Mouse (Mus musculus): ENCODE measurements around the gene Nfxl1. TPM values are rescaled to one million over a fixed set of nuclear protein-coding genes. Genes with fewer than 3 reads are reported as not detected.
"Not testable (repeated sequence)": the region's sequence is repeated elsewhere in the genome, so short reads cannot be mapped to it uniquely, and the experiment has no call there.

The Nfxl1 gene
- 10 to 100 TPM; 14.4 to 16.5 (median 15.0) TPM for total RNA-seq (2022)

DNA sequence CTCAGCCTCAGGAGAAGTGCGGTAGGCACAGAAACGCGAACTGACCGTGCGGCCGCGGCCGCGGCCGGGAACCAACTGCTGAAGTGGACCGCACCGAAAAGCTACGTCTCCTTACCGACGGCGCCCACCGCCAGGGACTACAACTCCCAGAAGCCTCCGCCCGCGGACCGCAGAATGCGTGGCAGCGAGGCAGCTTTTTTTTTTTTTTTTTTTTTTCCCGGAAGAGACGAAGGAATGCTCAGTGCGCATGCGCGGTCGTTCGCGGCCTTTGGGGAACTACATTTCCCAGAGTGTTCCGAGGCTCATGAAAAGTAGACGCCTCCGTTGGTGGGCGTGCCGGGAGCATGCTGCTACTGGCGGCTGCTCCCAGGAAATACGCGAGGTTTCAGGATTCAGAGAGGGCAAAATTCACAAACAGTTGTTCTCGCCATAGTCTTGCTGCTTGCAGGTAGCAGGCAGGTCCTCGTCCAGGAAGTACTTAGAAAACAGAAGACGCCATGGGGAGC, at the start of gene Nfxl1:
Nfxl1 (minus strand) TSS at position 141 of the 506 bp plus-strand sequence.
- DNase-seq (ENCODE audit: low spot score in 2 of 2), result peak; percentile 96 to 97

DNA sequence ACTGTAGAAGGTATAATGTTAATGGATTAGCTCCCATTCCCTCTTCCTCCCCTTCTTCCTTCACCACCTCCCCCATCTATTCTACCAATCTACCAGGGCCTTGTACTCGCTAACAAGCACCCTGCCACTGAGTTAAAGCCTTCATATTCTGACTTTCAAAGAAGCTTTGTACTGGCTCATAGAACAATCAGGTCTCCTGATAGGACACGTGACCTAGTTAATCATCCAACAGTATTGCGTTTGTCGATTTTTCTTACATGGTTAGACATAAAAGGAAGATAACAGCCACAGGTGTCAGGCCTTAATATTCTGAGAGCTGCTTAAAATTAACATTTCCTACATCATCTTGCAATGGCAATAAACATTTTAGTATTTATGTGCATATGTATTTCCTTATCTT, 43.7 kb upstream of the Nfxl1 start:
- DNase-seq (ENCODE audit: low spot score in 2 of 2), result no peak

DNA sequence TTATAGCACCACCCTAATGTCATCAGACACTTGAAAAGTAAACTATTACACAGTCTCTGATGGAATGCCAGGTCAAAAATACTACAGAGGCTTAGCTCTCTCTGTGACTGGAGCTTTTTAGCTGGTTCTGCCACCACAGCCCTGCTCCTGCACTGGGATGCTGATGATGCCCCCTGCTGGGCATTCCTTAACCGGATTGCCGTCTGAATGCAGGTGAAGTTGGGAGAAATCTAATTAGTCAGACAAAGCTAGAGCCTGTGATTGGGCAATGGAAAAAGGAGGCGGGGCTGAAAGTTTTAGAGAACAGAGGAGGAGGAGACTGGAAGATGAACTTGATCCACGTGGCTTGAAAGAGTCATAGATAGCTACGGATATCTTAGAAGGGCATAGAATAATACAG, 41.5 kb upstream of the Nfxl1 start:
- peak; percentile 10 to 32 for DNase-seq (ENCODE audit: low spot score in 2 of 2)

DNA sequence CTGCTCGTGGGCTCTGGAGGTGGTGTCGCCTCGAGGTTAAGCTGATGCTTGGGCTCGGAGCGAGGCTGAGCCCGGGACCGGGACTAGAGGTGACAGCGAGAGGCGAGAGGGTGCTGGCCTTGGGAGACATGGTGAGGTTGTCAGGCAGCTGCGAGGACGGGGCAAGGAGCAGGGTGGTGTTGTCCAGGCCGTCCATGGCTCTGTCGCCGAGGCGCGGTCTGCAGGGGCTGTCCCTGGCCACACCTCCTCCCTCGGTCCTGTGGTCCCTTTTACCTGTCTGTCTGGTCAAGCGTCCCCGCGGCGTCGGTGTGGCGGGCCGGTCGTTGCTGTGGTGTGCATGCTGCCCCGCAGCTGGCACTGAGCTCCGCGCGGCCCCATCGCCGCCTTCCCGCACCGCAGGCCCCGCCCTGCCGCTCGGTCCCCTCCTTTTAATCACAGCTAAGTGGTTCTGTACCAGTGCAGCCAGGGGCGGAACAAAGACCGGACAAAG, 27.8 kb upstream of the Nfxl1 start, which contains the start of gene Gm5868:
Gm5868 (minus strand) TSS at position 360 of the 490 bp plus-strand sequence.
- no peak for DNase-seq (ENCODE audit: low spot score in 2 of 2)

DNA sequence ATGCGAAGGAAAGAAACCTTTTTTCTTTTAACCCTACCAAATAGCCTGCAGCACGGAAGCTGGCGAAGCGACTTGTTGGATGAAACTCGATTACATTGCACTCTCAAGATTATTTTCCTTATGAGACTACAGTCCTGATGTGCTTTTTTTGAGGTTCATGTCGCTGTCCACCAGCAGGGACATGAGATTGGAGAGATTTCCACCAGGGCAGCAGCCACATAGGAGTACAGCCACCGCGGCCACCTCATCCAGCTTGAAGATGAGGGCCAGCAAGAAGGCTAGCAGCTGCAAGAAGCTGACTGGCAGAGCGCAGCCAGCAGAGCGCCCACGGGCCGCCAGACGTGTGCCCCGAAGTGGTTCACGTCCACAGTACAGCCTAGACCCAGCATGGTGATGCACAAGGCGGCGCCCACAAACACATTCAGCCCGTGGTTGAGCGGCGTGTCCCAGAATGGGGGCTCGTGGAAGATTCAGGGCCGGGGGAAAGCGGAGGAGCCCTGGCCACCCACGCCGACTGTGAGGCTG, 27.2 kb upstream of the Nfxl1 start:
- not testable (repeated sequence) for DNase-seq (ENCODE audit: low spot score in 2 of 2)

DNA sequence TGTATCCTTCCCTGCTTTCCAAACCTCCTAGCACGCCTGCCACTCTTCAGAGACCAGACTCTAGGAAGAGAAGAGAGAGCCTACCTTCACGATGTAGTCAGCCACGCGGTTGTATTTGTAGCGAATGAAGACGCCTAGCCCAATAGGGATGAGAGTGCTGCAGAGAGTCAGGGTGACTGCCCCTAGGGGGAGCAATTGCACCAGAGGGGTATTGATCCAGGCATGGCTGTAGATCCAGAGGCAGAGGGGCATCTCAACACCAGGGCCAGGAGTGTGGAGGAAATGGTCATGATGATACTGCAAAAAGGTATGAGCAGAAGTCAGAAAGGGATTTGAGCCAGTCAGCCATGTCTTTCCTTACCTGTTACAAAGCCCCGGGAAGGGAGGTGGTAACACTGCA, 26.6 kb upstream of the Nfxl1 start:
- not testable (repeated sequence) for DNase-seq (ENCODE audit: low spot score in 2 of 2)

DNA sequence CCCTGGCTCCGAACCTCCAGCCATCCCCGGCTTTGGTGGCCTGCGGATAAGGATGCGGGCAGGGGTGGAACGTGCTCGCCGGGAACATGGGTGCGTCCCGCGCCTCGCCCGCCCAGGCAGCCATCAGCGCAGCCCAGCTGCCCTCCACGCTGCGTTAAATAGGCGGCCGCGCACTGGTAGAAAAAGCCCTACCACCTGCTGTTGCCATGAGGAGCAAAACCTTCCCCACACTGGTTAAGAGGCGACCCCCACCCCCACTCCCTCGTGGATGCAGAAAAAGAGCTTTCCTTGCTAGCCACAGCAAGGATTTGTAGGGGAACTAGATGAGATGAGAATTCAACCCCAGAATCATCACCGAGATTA, 21.5 kb upstream of the Nfxl1 start, which contains the start of gene Zar1:
Zar1 (minus strand) TSS at position 285 of the 363 bp plus-strand sequence.
- not testable (repeated sequence) for DNase-seq (ENCODE audit: low spot score in 2 of 2)

DNA sequence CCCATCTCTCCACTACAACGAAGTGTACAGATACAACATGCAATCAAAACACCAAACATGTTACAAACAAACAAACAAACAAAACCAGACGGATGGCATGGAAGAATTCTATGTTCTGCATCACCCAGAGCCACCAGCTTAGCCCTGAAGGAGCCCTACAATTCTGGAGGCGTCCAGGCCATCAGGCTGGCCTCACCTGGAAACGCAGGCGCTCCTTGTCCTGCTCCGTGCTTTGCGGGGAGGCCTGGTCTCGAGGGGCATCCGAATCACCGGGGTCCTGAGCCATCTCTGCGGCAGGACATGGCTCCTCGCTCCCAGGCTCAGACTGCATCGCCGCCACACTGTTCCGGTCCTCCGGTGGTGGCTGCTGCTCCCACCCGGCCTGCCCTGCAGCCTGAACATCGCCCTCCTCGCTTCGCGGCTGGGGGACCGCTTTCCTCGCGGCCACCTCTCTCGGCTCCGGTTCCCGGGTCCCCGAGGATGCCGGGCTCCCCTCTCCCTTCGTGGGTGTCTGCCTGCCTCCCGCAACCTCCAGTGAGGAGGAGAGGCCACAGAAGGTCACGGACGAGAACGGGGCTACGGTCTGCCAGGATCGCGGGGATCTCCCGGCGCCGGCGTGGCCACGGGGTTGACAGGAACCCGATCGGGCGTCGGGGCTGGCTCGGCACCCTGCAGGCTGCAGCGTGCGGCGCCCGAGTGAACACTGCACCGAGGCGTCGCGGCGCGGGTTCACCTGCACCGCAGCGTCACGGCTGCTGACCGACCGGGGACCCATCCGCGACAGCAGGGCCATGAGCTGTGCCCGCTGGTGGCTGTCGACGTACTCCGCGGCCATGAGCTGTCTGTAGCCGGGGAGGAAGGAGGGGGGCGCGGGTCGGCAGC, 20.8 kb upstream of the Nfxl1 start:
- not testable (repeated sequence) for DNase-seq (ENCODE audit: low spot score in 2 of 2)

DNA sequence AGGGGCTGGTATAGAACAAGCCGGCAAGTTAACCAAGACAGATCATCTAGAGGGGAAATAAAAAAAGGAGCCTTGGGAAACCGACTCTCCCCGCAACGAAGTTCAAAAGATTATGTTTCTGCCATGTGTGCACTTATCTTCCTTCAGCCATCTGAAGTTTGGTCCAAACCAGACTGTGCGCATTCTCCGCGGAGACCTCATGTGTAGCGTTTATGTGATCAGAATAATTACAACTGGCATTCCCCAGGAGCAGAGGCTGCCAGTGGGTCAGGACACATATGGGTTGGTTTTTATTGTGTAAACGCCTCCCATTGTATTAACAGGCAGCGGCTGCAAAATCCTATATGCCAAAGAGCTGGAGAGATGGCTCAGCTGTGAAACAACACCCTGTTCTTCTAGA, 20.1 kb upstream of the Nfxl1 start:
- not testable (repeated sequence) for DNase-seq (ENCODE audit: low spot score in 2 of 2)

DNA sequence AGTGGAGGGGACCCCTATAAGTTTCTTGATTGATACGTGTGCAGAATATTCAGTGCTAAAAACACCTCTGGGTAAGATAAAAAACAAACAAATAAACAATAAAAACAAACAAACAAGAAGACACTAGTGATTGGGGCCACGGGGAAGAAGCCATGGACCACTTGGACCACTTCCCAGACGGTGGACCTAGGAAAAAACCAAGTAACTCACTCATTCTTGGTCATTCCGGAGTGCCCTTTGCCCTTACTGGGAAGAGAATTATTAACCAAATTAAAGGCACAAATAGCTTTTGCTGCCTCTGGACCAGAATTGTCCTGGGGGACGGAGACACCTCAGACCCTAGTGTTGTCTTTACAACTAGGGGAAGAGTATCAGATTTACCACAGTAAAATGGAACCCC, 6.1 kb upstream of the Nfxl1 start:
- DNase-seq (ENCODE audit: low spot score in 2 of 2), result no peak

DNA sequence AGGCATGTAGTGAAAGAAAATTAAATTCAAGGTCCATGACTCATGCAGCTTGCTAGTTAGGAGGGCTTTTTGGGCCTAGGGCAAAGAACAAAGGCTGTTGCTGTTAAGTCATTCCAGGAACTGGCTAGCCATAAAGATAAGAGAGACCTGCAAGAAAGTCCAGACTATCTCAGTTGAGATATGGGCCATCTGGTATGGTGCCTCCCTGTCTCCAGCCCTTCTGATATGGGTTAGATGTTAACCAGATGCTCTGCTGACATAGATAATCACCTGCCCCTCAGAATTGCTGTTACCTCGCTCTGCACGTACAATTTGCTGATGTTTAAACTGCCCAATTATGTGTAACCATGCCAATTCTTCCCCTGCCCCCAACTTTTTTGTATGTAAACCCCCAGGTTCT, 3.7 kb upstream of the Nfxl1 start:
- DNase-seq (ENCODE audit: low spot score in 2 of 2), result not testable (repeated sequence)

DNA sequence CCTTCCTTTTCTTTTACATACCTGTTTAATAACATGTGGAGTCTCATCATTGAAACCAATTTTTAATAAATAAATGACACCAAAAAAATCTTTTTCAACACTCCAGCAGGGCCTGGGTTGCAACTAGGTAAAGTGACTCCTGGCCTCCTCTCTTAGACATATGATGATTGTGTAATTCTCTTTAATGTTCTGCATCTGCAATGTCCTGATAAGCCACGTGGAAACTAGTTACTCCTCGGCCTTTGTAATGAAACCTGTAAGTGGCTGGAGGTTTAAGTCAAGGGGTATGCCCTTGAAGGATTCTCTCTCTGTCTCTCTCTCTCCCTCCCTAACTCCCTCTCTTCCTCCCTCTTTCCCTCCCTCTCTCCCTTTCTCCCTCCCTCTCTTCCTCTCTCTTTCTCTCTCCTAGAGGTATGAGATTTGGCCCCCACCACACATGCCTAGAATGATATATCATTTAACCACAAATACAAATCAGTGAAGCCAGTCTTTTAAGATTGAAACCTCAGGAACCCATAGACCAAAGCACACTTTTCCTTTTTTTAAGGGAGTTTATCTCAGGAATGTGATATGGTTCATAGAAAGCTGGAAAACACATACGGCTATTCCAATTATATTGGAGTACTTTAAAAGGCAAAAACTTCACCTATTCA, 1.6 kb upstream of the Nfxl1 start:
- DNase-seq (ENCODE audit: low spot score in 2 of 2), result no peak

DNA sequence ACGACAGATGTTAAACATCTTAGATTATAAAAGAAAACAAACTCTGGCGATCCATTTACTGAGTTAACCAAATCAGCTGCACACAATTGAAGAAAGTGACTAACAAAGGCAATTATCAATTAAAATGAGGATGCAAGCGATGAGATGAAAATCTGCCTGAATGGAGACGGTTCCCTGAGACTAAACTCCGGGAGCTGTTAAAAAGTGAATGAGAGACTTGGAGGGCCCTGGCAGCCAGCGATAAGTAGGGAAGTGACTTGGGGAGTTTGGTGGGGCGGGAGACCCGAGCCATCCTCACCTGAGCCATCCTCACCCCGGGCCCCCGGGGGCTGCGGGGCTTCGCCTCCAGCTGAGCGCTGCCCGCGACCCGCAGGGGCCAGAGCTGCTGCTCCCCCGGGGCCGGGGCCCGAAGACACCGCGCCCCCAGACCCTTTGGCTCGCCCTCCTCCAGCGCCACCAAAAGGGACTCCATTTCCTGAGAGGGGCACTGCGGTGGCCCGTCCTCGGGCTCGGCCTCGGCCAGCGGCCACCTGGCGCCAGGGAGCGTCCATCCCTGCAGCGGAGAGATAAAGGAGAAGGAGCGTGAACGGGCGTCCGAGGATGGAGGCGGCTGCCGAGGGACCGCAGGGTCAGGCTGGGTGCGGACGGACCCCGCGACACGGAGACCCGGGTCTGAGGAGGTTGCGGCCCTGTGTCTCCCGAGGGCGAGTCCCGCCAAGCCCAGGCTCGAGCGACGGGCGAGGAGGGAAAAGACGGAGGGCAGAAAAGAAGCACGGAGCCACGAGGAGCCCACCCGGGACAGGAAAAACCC, 563 bp downstream of the Nfxl1 start:
- no peak for DNase-seq (ENCODE audit: low spot score in 2 of 2)

DNA sequence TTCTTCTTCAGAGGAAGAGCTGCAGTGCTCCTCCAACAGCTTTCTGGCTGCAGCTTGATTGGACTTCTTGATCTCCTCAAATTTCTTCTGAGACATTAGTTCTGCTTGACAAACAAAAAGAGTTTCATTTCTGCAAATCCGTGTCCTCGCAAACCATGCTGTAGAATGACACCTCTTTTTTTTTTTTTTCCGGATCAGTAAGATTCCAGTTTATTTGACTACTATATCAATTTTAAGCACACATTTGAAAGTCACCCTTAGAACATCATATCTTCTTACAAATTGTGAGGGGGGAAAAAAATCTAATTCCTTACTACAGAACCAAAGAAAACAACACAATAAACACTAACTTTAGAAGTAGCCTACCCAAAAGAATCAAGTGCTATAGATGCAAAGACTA, 3.2 kb downstream of the Nfxl1 start:
- DNase-seq (ENCODE audit: low spot score in 2 of 2), result no peak

DNA sequence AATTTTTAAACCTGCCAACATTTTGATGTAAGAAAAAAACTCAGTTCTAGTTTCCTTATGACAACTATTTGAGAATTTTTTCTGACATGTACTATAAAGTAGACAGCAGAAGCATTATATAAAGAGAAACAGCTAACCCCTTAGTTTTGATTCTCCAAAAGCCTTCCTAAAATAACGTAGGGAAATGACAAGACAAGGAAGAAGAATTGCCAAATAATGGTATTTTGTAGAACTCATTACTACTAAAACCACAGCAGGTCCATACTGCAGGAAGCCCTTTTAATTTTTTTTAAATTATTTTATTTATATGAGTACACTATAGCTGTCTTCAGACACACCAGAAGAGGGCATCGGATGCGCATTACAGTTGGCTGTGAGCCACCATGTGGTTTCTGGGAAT, 8.3 kb downstream of the Nfxl1 start:
- no peak for DNase-seq (ENCODE audit: low spot score in 2 of 2)

DNA sequence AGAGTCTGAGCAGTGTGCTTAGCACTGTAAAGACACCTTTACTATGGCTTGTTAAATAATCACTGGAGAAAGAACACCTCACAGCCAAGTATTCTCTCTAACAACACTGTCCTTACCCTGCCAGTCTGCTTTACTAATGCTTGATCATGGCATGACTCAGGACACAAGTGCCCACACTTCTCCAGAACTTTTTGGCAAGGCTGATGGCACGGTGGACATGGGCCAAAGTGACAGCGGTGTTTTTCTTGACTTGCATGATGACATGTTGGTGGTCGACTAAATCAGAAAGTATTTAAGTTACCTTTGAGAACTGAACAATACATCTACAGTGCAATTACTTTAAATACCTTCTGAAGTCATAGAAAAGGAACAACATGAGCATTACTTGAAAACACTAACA, 30.6 kb downstream of the Nfxl1 start:
- DNase-seq (ENCODE audit: low spot score in 2 of 2), result no peak

DNA sequence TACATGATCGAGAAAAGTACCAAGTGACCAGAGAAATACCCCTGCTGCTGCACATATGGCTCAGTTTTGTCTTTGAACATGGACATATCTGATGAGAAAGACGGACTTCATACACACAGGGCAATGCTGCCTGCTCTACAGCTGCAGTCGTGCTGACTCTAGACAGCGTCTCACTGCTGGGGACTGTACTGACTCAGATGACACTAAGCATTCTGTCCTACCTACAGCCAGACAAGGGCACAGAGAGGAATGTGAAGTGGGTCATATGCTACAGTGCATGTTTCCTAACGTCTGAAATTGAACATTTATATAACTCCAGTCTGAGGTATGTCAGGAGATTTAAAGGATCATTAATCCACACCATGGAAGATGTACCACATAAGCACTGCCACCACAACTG, 45.7 kb downstream of the Nfxl1 start:
- no peak for DNase-seq (ENCODE audit: low spot score in 2 of 2)

DNA sequence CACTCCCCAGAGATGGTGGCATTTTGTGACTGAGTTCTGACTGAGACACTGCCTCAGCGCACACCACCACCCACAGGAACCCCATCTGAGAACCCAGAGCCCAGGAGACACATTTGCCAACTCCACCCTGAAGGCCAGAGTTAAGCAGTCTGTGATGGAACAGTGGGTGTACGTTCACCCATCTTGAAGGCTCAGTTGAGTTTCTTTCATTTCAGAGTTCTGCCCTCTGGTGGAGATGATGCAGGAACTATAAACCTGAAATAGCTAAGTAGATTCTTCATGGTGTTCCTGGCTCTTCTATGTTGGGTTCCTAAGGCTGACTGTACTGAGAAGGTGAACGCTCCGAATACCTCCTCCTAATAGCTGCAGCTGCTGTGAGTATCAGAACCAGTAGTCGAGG, 53.7 kb downstream of the Nfxl1 start:
- DNase-seq (ENCODE audit: low spot score in 2 of 2), result no peak

DNA sequence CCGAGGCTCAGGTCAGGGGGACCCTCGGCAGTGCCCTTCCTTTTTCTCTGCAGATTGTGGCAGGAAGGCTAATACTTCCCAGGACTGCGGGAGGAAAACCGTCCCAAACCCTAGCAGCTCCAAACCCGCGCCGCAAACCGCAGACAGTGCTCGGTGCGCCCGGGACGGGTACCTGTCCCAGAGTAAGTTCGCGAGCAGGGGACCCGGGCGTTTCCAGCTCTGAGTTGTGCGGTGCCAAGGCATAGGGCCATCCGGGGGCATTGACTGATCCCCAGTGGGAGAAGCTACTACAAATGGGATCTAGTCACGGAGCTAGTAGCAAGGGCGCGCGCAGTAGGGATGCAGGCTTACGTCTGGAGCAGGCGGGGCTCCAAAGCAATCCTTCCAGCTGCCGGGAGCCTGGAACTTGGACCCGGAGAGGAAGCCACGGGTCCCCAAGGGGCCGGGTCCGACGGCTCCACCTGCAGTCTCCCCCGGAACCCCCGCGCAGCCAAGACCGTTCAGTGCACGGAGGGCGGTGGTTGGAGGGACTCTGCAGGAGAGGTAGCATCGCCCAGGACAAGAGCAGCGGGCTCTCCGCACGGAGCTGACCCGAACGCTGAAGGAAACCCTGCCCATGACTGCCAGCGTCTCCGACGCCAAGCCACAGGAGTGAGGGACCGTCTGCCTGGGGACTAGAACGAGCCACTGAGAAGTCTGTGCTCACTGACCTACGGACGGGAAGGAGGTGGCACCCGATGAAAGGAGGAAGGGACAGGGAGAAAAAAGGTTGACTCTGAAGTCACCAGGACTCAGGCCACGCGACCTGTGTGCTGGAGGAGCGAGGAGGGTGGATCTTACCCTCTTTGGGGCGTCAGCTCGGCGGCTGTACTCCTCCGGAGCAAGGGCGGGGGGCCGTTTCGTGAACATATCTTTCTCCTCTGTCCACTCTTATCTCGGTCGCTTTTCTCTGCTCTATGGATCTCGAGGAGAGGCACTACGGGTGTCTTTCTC, 55.7 kb downstream of the Nfxl1 start, which contains the start of gene Corin:
Corin (minus strand) TSS at position 943 of the 993 bp plus-strand sequence.
- no peak for DNase-seq (ENCODE audit: low spot score in 2 of 2)

DNA sequence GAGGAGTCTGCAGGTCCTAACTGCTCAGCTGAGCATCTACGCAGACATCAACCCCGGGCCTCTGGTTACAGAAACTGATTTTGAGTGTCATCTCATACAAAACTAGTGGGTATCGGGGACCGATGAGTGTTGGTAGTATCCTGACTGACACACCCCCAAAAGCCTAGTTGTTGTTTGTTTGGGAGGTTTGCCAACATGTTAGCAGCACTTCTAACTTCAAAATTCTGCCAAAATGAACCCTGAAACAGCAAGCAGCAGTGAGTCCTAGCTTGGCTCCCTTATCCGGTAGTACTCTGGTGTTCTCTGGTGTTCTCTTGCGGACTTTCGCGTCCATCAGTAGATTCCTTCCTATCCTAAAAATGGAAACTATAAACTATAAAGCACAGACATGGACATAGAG, 56.7 kb downstream of the Nfxl1 start:
- DNase-seq (ENCODE audit: low spot score in 2 of 2), result no peak
